ENCODE assay signal across 22 mouse cellular contexts in genomic region chr14:8101886-8102285, GRCm38 (mm10). TPM values are rescaled to one million over a fixed set of nuclear protein-coding genes. Genes with fewer than 3 reads are reported as not detected.
DNase-seq lines count a peak whose midpoint lies in the region; ATAC-seq and TF ChIP-seq lines count a peak whose summit lies in the region.
"Had no signal": no experiment of that assay in that cellular context is flagged by ENCODE, and none has a peak within 500 bp of the region (broad histone marks: within the 10 kb centered on the region; RNA-seq: fewer than 3 reads in every experiment).

No protein-coding gene starts in this region.

- H3K4me2 ChIP-seq in kidney, postnatal 0 days (ENCODE audit: low read length), result no peak overlapping the region
- no peak overlapping the region for H3K4me2 ChIP-seq in midbrain, embryonic 15.5 days
- H3K4me2 ChIP-seq: hindbrain, embryonic 14.5 days; limb, embryonic 15.5 days; lung, embryonic 14.5 days; midbrain, embryonic 12.5 days had no signal

- no peak for ATAC-seq in kidney, postnatal 0 days (replicated peaks; ENCODE audit: low FRiP score, low read depth)
- ATAC-seq in midbrain, embryonic 15.5 days (replicated peaks), result no peak
- ATAC-seq: forebrain, embryonic 16.5 days; inflammation-experienced regulatory T-cells, adult 6 months had no signal

- WGBS in kidney, postnatal 0 days, result 67% methylated on average over 8 of the region's 8 CpGs
- 84% methylated on average over 8 of the region's 8 CpGs for WGBS in midbrain, embryonic 15.5 days

- H3K36me3 ChIP-seq in kidney, postnatal 0 days (ENCODE audit: insufficient read depth, low read length), result 0 out of 2 replicates have a peak, but pooled peaks cover 3% of the 10 kb centered on the region
- 0 out of 2 replicates have a peak, but pooled peaks cover 4% of the 10 kb centered on the region for H3K36me3 ChIP-seq in midbrain, embryonic 15.5 days (replicated peaks)
- H3K36me3 ChIP-seq: forebrain, embryonic 10.5 days; midbrain, embryonic 12.5 days had no signal

- H3K4me3 ChIP-seq in kidney, postnatal 0 days (replicated peaks; ENCODE audit: low read depth, low read length), result no peak overlapping the region
- no peak overlapping the region for H3K4me3 ChIP-seq in midbrain, embryonic 15.5 days
- H3K4me3 ChIP-seq: forebrain, embryonic 10.5 days; heart, embryonic 10.5 days; limb, embryonic 15.5 days; midbrain, embryonic 12.5 days had no signal

- intact Hi-C loops in gastrocnemius, postnatal 14 days (cut with DNase I; ENCODE audit: low total_unique reads), result no loop called here

- H3K27me3 ChIP-seq in kidney, postnatal 0 days (ENCODE audit: insufficient read depth, low read length), result no peaks in the 10 kb centered on the region
- H3K27me3 ChIP-seq in midbrain, embryonic 15.5 days (replicated peaks), result no peaks in the 10 kb centered on the region
- H3K27me3 ChIP-seq: limb, embryonic 15.5 days; midbrain, embryonic 12.5 days had no signal

- peak; percentile 45 to 49 for DNase-seq in adrenal gland, postnatal 36 days
- DNase-seq in adrenal gland, postnatal 14 days, result no peak
- peak; percentile 15 for DNase-seq in gastrocnemius, adult 18-20 months (ENCODE audit: low spot score)
- no peak for DNase-seq in gastrocnemius, postnatal 14 days
- no peak for DNase-seq in kidney, postnatal 0 days (ENCODE audit: low spot score)
- no peak for DNase-seq in kidney, postnatal 10 days
- peak; percentile 19 for DNase-seq in kidney, postnatal 14 days
- DNase-seq: B cell, adult 2 months; heart, postnatal 4 days; left cerebral cortex, postnatal 4 days; lung, embryonic 14.5 days; thymus, adult 2 months; thymus, postnatal 4 days had no signal

- no peak for TF ChIP-seq CTCF in kidney, postnatal 0 days (IDR thresholded peaks at IDR 0.05; ENCODE audit: low read depth)

- no peaks in the 10 kb centered on the region for H3K9me3 ChIP-seq in kidney, postnatal 0 days (replicated peaks; ENCODE audit: low read length)
- H3K9me3 ChIP-seq in midbrain, embryonic 15.5 days, result no peaks in the 10 kb centered on the region
- H3K9me3 ChIP-seq: forebrain, embryonic 10.5 days; heart, embryonic 10.5 days; limb, embryonic 15.5 days; midbrain, embryonic 12.5 days had no signal

- H3K4me1 ChIP-seq in kidney, postnatal 0 days (replicated peaks; ENCODE audit: insufficient read depth, low read length), result peaks cover 12% of the 10 kb centered on the region
- peaks cover 43% of the 10 kb centered on the region for H3K4me1 ChIP-seq in midbrain, embryonic 15.5 days

- no peak overlapping the region for H3K9ac ChIP-seq in kidney, postnatal 0 days (ENCODE audit: low read depth, low read length)
- H3K9ac ChIP-seq in midbrain, embryonic 15.5 days, result no peak overlapping the region
- H3K9ac ChIP-seq: hindbrain, embryonic 14.5 days; limb, embryonic 15.5 days; liver, embryonic 14.5 days; lung, embryonic 14.5 days; midbrain, embryonic 12.5 days had no signal

- 0 out of 2 replicates have a peak overlapping the region, but pooled peaks have one; percentile 33 for H3K27ac ChIP-seq in kidney, postnatal 0 days
- no peak overlapping the region for H3K27ac ChIP-seq in midbrain, embryonic 15.5 days
- H3K27ac ChIP-seq: forebrain, embryonic 10.5 days; heart, embryonic 10.5 days; hindbrain, embryonic 14.5 days; limb, embryonic 15.5 days; liver, embryonic 14.5 days; midbrain, embryonic 12.5 days had no signal

RNA-seq across cellular contexts. Expression of gene Pxk, which starts 3.9 kb away (rescaled TPM):
- total RNA-seq in adrenal gland, postnatal 36 days (2021), result 10 to 100 TPM; 56.7 to 98.1 TPM
- 54.8 and 61.4 TPM in 2 replicates for total RNA-seq in adrenal gland, postnatal 14 days (2021)
- total RNA-seq in gastrocnemius, adult 18-20 months (2021), result 10 to 100 TPM; 12.7 to 14.0 TPM
- total RNA-seq in gastrocnemius, postnatal 14 days (2021), result 10 to 100 TPM; 11.4 to 11.6 TPM
- polyA plus RNA-seq in kidney, postnatal 0 days (2015; fragmentation: Nextera tagmentation; extraction: Ambion mirVana), result 39.4 and 41.7 TPM in 2 replicates
- 66.0 and 67.5 TPM in 2 replicates for polyA plus RNA-seq in midbrain, embryonic 15.5 days (2015; fragmentation: Nextera tagmentation; extraction: Ambion mirVana)

RNA-seq across cellular contexts. Expression of gene Rpp14, which starts 21.7 kb away (rescaled TPM):
- 10 to 100 TPM; 43.3 to 46.0 TPM for total RNA-seq in adrenal gland, postnatal 36 days (2021)
- total RNA-seq in adrenal gland, postnatal 14 days (2021), result 35.8 and 37.1 TPM in 2 replicates
- 10 to 100 TPM; 28.0 TPM for total RNA-seq in gastrocnemius, adult 18-20 months (2021)
- 10 to 100 TPM; 18.7 to 21.1 TPM for total RNA-seq in gastrocnemius, postnatal 14 days (2021)
- 58.9 and 61.8 TPM in 2 replicates for polyA plus RNA-seq in kidney, postnatal 0 days (2015; fragmentation: Nextera tagmentation; extraction: Ambion mirVana)
- polyA plus RNA-seq in midbrain, embryonic 15.5 days (2015; fragmentation: Nextera tagmentation; extraction: Ambion mirVana), result 43.8 and 46.3 TPM in 2 replicates

Comparison
In these comparisons a context has a peak if more than half of its experiments do, and no peak if none do; other contexts are left out.
1. DNase-seq: peak in adrenal gland, postnatal 36 days (2 of 2), gastrocnemius, adult 18-20 months (single experiment) and kidney, postnatal 14 days (single experiment); none in adrenal gland, postnatal 14 days (single experiment), gastrocnemius, postnatal 14 days (single experiment), kidney, postnatal 0 days (single experiment) and kidney, postnatal 10 days (single experiment).